Mouse (Mus musculus): Measurements from ENCODE around the gene Gna13. TPM values are rescaled to one million over a fixed set of nuclear protein-coding genes. Genes with fewer than 3 reads are reported as not detected.

The Gna13 gene
- total RNA-seq, 2 experiments from 2014 or later = 21.9 to 22.1 TPM

GRCm38 (mm10) chr11:109347242-109347959 lies 15.2 kb upstream of the Gna13 start:
- DNase-seq = peak; percentile 75 to 79
- intact Hi-C loops (cut with DNase I) = loop anchor here (5.0 kb wide), 1 partner anchor 75 kb away; no protein-coding TSS in a partner anchor

- no peak for DNase-seq
- intact Hi-C loops (cut with DNase I) = loop anchor here (5.0 kb wide), 1 partner anchor 74 kb away; no protein-coding TSS in a partner anchor
Measured at GRCm38 (mm10) chr11:109348408-109348807, 14.2 kb upstream of the Gna13 start.

- intact Hi-C loops (cut with DNase I) = loop anchor here (5.0 kb wide), 1 partner anchor 73 kb away; no protein-coding TSS in a partner anchor
- DNase-seq = no peak
Measured at GRCm38 (mm10) chr11:109349652-109350316, 12.8 kb upstream of the Gna13 start.

- intact Hi-C loops (cut with DNase I) = no loop called here
- DNase-seq = no peak
Measured at GRCm38 (mm10) chr11:109350317-109350714, 12.3 kb upstream of the Gna13 start.

- intact Hi-C loops (cut with DNase I) = no loop called here
- DNase-seq = no peak
Measured at GRCm38 (mm10) chr11:109351489-109351888, 11.1 kb upstream of the Gna13 start.

- peak in 1 of 2 experiments; percentile 10 for DNase-seq
- intact Hi-C loops (cut with DNase I) = no loop called here
Measured at GRCm38 (mm10) chr11:109353391-109354235, 9.0 kb upstream of the Gna13 start.

GRCm38 (mm10) chr11:109354236-109354613 lies 8.4 kb upstream of the Gna13 start:
- intact Hi-C loops (cut with DNase I) = no loop called here
- DNase-seq = no peak

- intact Hi-C loops (cut with DNase I) = no loop called here
- DNase-seq = peak; percentile 59 to 67
Measured at GRCm38 (mm10) chr11:109355771-109356388, 6.8 kb upstream of the Gna13 start.

GRCm38 (mm10) chr11:109357171-109357570 lies 5.5 kb upstream of the Gna13 start:
- intact Hi-C loops (cut with DNase I) = no loop called here
- no peak for DNase-seq

- no peak for DNase-seq
- intact Hi-C loops (cut with DNase I) = no loop called here
Measured at GRCm38 (mm10) chr11:109358549-109358948, 4.1 kb upstream of the Gna13 start.

- no peak for DNase-seq
- intact Hi-C loops (cut with DNase I) = no loop called here
Measured at GRCm38 (mm10) chr11:109359043-109359752, 3.4 kb upstream of the Gna13 start.

- intact Hi-C loops (cut with DNase I) = no loop called here
- DNase-seq = no peak
Measured at GRCm38 (mm10) chr11:109360102-109360501, 2.5 kb upstream of the Gna13 start.

- intact Hi-C loops (cut with DNase I) = no loop called here
- DNase-seq = no peak
Measured at GRCm38 (mm10) chr11:109360581-109361040, 2.0 kb upstream of the Gna13 start.

- intact Hi-C loops (cut with DNase I) = no loop called here
- DNase-seq = no peak
Measured at GRCm38 (mm10) chr11:109361241-109361630, 1.4 kb upstream of the Gna13 start.

GRCm38 (mm10) chr11:109361631-109362462 lies 784 bp upstream of the Gna13 start:
- peak in 1 of 2 experiments; percentile 38 for DNase-seq
- intact Hi-C loops (cut with DNase I) = loop anchor here (2.0 kb wide), 2 partner anchors 17 to 29 kb away; no protein-coding TSS in a partner anchor

GRCm38 (mm10) chr11:109363191-109364133 lies 831 bp downstream of the Gna13 start:
- peak; percentile 19 to 57 for DNase-seq
- intact Hi-C loops (cut with DNase I) = loop anchor here (2.0 kb wide), 2 partner anchors 19 to 31 kb away; no protein-coding TSS in a partner anchor

- DNase-seq = no peak
- intact Hi-C loops (cut with DNase I) = no loop called here
Measured at GRCm38 (mm10) chr11:109364337-109364736, 1.7 kb downstream of the Gna13 start.

- DNase-seq = no peak
- intact Hi-C loops (cut with DNase I) = no loop called here
Measured at GRCm38 (mm10) chr11:109364881-109365280, 2.2 kb downstream of the Gna13 start.
